Mouse (Mus musculus): ENCODE measurements around the gene Snd1.

DNA sequence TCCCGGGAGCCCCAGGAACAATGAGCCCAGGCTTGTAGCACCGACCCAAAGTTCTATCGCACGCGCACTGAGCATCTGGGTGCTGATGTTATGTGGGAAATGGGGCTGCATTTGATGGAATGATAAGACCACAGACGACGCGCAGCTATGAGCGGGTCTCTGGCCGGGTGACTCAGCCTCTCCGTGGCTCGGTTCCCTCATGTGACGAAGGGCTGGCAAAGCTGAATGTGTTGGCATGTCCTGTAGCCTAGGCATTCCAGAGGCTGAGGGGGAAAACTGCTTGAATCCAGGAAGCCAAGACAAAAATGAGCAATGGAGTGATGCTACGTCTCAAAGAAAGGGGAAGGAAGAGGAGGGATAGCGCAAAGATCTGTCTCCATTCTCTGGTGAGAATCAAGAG is 434.9 kb downstream of the Snd1 start:
- no peak for TF ChIP-seq USF1 (IDR thresholded peaks at IDR 0.05; ENCODE audit: low read depth)
- TF ChIP-seq POLR2A (IDR thresholded peaks at IDR 0.05; ENCODE audit: insufficient read length, low read depth), result no peak
- TF ChIP-seq REST (IDR thresholded peaks at IDR 0.05; ENCODE audit: insufficient read depth, insufficient read length), result no peak
- no peak for TF ChIP-seq POLR2AphosphoS2 (IDR thresholded peaks at IDR 0.05; ENCODE audit: insufficient read length, low read depth)
- no peak for TF ChIP-seq MAX (IDR thresholded peaks at IDR 0.05; ENCODE audit: low read depth)
- no peak for TF ChIP-seq E2F4 (IDR thresholded peaks at IDR 0.05; ENCODE audit: insufficient read depth)
- TF ChIP-seq MYOD1 (IDR thresholded peaks at IDR 0.05; ENCODE audit: control insufficient read depth in 1 of 3, insufficient read length in 2 of 3, low read depth in 2 of 3), result no peak
- no peak for TF ChIP-seq TCF3 (IDR thresholded peaks at IDR 0.05; ENCODE audit: insufficient read length, low read depth)
- TF ChIP-seq TCF12 (IDR thresholded peaks at IDR 0.05; ENCODE audit: insufficient read depth, poor library complexity, severe bottlenecking), result no peak
- TF ChIP-seq SRF (IDR thresholded peaks at IDR 0.05; ENCODE audit: control insufficient read depth, insufficient read length, low read depth), result no peak
- TF ChIP-seq MYOG (IDR thresholded peaks at IDR 0.05; ENCODE audit: control insufficient read depth in 1 of 3, insufficient read depth in 1 of 3, insufficient read length in 2 of 3, low read depth in 2 of 3), result no peak
- no peak for TF ChIP-seq CEBPB (IDR thresholded peaks at IDR 0.05; ENCODE audit: insufficient read depth, poor library complexity, severe bottlenecking)

Measured in myocyte (in vitro differentiated cells).